Mouse (Mus musculus): ENCODE data around the gene Spo11. TPM values are rescaled to one million over a fixed set of nuclear protein-coding genes. Genes with fewer than 3 reads are reported as not detected.

Spo11 gene
- polyA plus RNA-seq, 1 experiment from 2014 or later: 0.44 TPM

DNA sequence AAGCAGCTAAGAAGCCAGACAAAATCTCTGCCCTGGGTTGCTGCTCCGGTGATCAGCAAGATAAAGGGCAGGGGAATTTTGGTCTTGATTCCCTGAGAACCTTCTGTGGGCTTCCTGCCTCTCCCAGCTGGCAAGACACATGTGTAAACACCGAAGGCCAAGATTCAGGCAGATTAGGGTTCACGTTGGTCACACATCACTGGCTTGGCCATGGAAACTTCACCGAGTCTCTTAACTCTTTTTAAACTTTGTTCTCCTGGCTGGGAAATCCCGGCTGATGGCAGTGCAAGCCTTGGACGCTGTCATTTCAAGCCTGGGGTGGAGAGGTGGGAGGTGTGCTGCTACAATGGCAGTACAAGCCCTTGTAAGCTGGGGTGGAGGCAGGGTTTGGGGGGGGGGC lies 16.3 kb upstream of the Spo11 start:
- no peaks in the 10 kb centered on the region; the same call in 1 of the 2 replicates for H3K27me3 ChIP-seq (replicated peaks)
- 62% methylated on average over 6 of the region's 6 CpGs for WGBS
- H3K4me3 ChIP-seq (replicated peaks): no peak overlapping the region
- peaks cover 8% of the 10 kb centered on the region for H3K4me1 ChIP-seq
- ATAC-seq (ENCODE audit: low FRiP score): no peak
- no peaks in the 10 kb centered on the region for H3K36me3 ChIP-seq
- H3K27ac ChIP-seq (replicated peaks): no peak overlapping the region
- H3K9me3 ChIP-seq (replicated peaks): no peaks in the 10 kb centered on the region; the same call in 1 of the 2 replicates
- no peak overlapping the region for H3K4me2 ChIP-seq
- H3K9ac ChIP-seq (replicated peaks): no peak overlapping the region

GRCm38 (mm10) chr2:172965249-172965648 lies 12.3 kb upstream of the Spo11 start:
- ATAC-seq (ENCODE audit: low FRiP score): no peak
- Histone ChIP-seq H3K27me3 (replicated peaks) (no peaks in the 10 kb centered on the region; the same call in 1 of the 2 replicates), H3K4me3 (replicated peaks) (no peak overlapping the region), H3K9me3 (replicated peaks) (no peaks in the 10 kb centered on the region), H3K9ac (replicated peaks) (no peak overlapping the region), H3K4me2 (no peak overlapping the region), H3K27ac (replicated peaks) (no peak overlapping the region), H3K36me3 (no peaks in the 10 kb centered on the region), H3K4me1 (no peaks in the 10 kb centered on the region)
- 58% methylated on average over 11 of the region's 11 CpGs for WGBS

DNA sequence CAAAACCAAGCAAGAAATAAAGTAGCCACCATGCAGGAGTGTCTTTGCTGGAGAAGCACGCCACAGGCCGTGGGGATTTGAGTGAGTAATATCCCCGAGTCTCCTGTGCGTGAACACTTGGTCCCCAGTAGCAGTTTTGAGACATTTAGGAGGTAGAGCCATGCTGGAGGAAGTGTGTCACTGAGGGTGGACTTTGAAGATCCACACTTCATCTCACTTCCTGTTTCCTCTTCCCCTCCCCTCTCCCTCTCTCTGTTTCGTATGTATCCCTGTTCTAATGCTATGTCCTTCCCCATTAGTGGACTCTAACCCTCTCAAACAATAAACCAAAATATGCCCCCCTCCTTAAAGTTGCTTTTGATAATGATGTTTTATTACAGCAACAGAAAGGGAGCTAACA lies 11.0 kb upstream of the Spo11 start:
- Histone ChIP-seq H3K9me3 (replicated peaks) (no peaks in the 10 kb centered on the region), H3K27ac (replicated peaks) (no peak overlapping the region), H3K27me3 (replicated peaks) (no peaks in the 10 kb centered on the region; the same call in 1 of the 2 replicates), H3K4me2 (no peak overlapping the region), H3K36me3 (no peaks in the 10 kb centered on the region), H3K9ac (replicated peaks) (no peak overlapping the region), H3K4me3 (replicated peaks) (no peak overlapping the region), H3K4me1 (no peaks in the 10 kb centered on the region)
- no peak for ATAC-seq (ENCODE audit: low FRiP score)
- WGBS: 90% methylated on average over 5 of the region's 5 CpGs

DNA sequence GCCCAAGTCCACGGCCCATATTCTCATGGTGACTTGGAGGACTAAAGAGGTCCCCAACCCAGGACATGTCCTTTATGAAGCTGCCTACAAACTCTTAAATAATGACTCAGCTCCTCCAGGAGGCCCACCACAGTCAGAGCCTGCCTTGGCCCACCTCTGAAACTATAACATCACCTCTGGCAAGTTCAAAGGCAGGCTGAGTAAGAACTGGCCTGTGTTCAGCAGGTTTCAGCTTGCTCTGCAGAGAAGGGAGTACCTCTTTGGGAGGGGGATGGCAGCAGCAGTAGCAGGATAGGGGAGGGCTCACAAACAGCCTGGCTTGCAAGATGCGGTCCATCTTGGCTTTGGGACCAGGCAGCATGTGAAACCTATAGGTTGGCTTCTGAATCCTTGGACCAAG lies 5.6 kb upstream of the Spo11 start:
- H3K4me1 ChIP-seq: peaks cover 4% of the 10 kb centered on the region; the same call in 1 of the 2 replicates
- no peak overlapping the region for H3K4me2 ChIP-seq
- no peaks in the 10 kb centered on the region for H3K36me3 ChIP-seq
- no peak for ATAC-seq (ENCODE audit: low FRiP score)
- no peak overlapping the region for H3K9ac ChIP-seq (replicated peaks)
- no peaks in the 10 kb centered on the region for H3K9me3 ChIP-seq (replicated peaks)
- no peak overlapping the region for H3K4me3 ChIP-seq (replicated peaks)
- H3K27me3 ChIP-seq (replicated peaks): no peaks in the 10 kb centered on the region
- WGBS: 92% methylated on average over 2 of the region's 2 CpGs
- no peak overlapping the region for H3K27ac ChIP-seq (replicated peaks)

- Histone ChIP-seq H3K4me1 (peaks cover 16% of the 10 kb centered on the region), H3K9ac (replicated peaks) (no peak overlapping the region), H3K4me2 (no peak overlapping the region), H3K27ac (replicated peaks) (no peak overlapping the region), H3K4me3 (replicated peaks) (no peak overlapping the region), H3K9me3 (replicated peaks) (no peaks in the 10 kb centered on the region), H3K27me3 (replicated peaks) (no peaks in the 10 kb centered on the region), H3K36me3 (no peaks in the 10 kb centered on the region)
- WGBS: 27% methylated on average over 7 of the region's 7 CpGs
- no peak for ATAC-seq (ENCODE audit: low FRiP score)
These were observed 3.5 kb upstream of the Spo11 start for GRCm38 (mm10) chr2:172973806-172974565.

- Histone ChIP-seq H3K36me3 (no peaks in the 10 kb centered on the region), H3K4me3 (replicated peaks) (no peak overlapping the region), H3K4me2 (no peak overlapping the region), H3K27ac (replicated peaks) (no peak overlapping the region), H3K27me3 (replicated peaks) (no peaks in the 10 kb centered on the region), H3K9ac (replicated peaks) (no peak overlapping the region), H3K9me3 (replicated peaks) (no peaks in the 10 kb centered on the region), H3K4me1 (peaks cover 16% of the 10 kb centered on the region)
- 62% methylated on average over 7 of the region's 7 CpGs for WGBS
- ATAC-seq (ENCODE audit: low FRiP score): no peak
These were observed 2.8 kb upstream of the Spo11 start for GRCm38 (mm10) chr2:172974701-172975100.

DNA sequence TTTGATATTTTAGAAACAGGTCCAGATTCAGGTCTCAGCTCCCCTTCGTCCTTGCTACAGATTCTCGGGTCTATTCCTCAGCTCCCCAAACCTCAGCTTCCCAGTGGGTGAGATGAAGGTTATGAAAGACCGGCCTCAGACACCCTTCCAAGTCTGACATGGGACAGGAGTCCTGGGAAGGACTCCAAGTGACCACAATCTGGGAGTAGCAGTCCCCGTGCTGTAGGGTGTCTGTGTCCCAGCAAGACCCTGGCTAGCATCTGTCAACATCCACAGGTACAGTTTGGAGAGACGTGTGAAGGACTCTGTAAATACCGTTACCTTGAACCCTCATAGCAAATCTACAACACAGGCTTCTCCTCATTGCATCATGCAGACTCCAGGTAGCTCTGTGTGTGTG lies 2.3 kb upstream of the Spo11 start:
- Histone ChIP-seq H3K9me3 (replicated peaks) (no peaks in the 10 kb centered on the region), H3K36me3 (no peaks in the 10 kb centered on the region), H3K4me3 (replicated peaks) (no peak overlapping the region), H3K4me1 (peaks cover 16% of the 10 kb centered on the region), H3K9ac (replicated peaks) (no peak overlapping the region), H3K27ac (replicated peaks) (no peak overlapping the region), H3K27me3 (replicated peaks) (no peaks in the 10 kb centered on the region), H3K4me2 (no peak overlapping the region)
- 87% methylated on average over 6 of the region's 6 CpGs for WGBS
- no peak for ATAC-seq (ENCODE audit: low FRiP score)

GRCm38 (mm10) chr2:172976661-172977238 lies 750 bp upstream of the Spo11 start:
- Histone ChIP-seq H3K36me3 (no peaks in the 10 kb centered on the region), H3K4me2 (0 out of 2 replicates have a peak overlapping the region, but pooled peaks have one; percentile 2), H3K27me3 (replicated peaks) (no peaks in the 10 kb centered on the region), H3K27ac (replicated peaks) (no peak overlapping the region), H3K4me1 (peaks cover 16% of the 10 kb centered on the region), H3K4me3 (replicated peaks) (no peak overlapping the region), H3K9ac (replicated peaks) (0 out of 2 replicates have a peak overlapping the region, but pooled peaks have one; percentile 14), H3K9me3 (replicated peaks) (no peaks in the 10 kb centered on the region)
- 31% methylated on average over 7 of the region's 7 CpGs for WGBS
- ATAC-seq (ENCODE audit: low FRiP score): no peak

GRCm38 (mm10) chr2:172978131-172978633 lies 682 bp downstream of the Spo11 start:
- Histone ChIP-seq H3K4me3 (replicated peaks) (no peak overlapping the region), H3K9ac (replicated peaks) (no peak overlapping the region), H3K27ac (replicated peaks) (no peak overlapping the region), H3K4me2 (0 out of 2 replicates have a peak overlapping the region, but pooled peaks have one; percentile 35), H3K27me3 (replicated peaks) (no peaks in the 10 kb centered on the region), H3K36me3 (no peaks in the 10 kb centered on the region), H3K9me3 (replicated peaks) (no peaks in the 10 kb centered on the region), H3K4me1 (peaks cover 16% of the 10 kb centered on the region)
- 0 out of 2 replicates have a peak, but pooled peaks have one; percentile 53 for ATAC-seq (ENCODE audit: low FRiP score)
- WGBS: 62% methylated on average over 4 of the region's 4 CpGs

- 95% methylated on average over 43 of the region's 43 CpGs for WGBS
- Histone ChIP-seq H3K9me3 (replicated peaks) (no peaks in the 10 kb centered on the region), H3K36me3 (no peaks in the 10 kb centered on the region), H3K9ac (replicated peaks) (no peak overlapping the region), H3K27me3 (replicated peaks) (no peaks in the 10 kb centered on the region), H3K4me3 (replicated peaks) (no peak overlapping the region), H3K27ac (replicated peaks) (no peak overlapping the region), H3K4me1 (peaks cover 16% of the 10 kb centered on the region), H3K4me2 (no peak overlapping the region)
- ATAC-seq (ENCODE audit: low FRiP score): no peak
These were observed 2.3 kb downstream of the Spo11 start for GRCm38 (mm10) chr2:172979666-172980345.

GRCm38 (mm10) chr2:172982776-172983561 lies 5.5 kb downstream of the Spo11 start:
- Histone ChIP-seq H3K9ac (replicated peaks) (no peak overlapping the region), H3K27ac (replicated peaks) (no peak overlapping the region), H3K4me1 (0 out of 2 replicates have a peak, but pooled peaks cover 1% of the 10 kb centered on the region), H3K9me3 (replicated peaks) (no peaks in the 10 kb centered on the region), H3K4me2 (no peak overlapping the region), H3K27me3 (replicated peaks) (no peaks in the 10 kb centered on the region), H3K4me3 (replicated peaks) (no peak overlapping the region), H3K36me3 (no peaks in the 10 kb centered on the region)
- no peak for ATAC-seq (ENCODE audit: low FRiP score)
- WGBS: 79% methylated on average over 9 of the region's 9 CpGs

Measured in neural tube, embryonic 15.5 days (tissue).